Mouse (Mus musculus) monocyte, adult 5-6 weeks (primary cell): ENCODE data around the gene Cdkal1. TPM values are rescaled to one million over a fixed set of nuclear protein-coding genes. Genes with fewer than 3 reads are reported as not detected.

ENCODE experiments used
- ATAC-seq: fragments of 153-309, 156-312 bp; replicated peaks from 2 replicates; pipeline ENCODE4 v1.8.0; 2017; ENCODE audit warnings: mild to moderate bottlenecking; ENCODE audit not compliant: low TSS enrichment, insufficient number of reproducible peaks, severe bottlenecking, poor library complexity, low FRiP score
- total RNA-seq: library from RNA; stranded (forward); fragments of 200-1000, 200-491, 200-594 nt; gene quantifications from 3 replicates; pipeline ENCODE4 v1.2.3, GENCODE M21; 2017

Cdkal1 gene
- total RNA-seq, 1 experiment from 2014 or later, result 60.5 TPM

DNA sequence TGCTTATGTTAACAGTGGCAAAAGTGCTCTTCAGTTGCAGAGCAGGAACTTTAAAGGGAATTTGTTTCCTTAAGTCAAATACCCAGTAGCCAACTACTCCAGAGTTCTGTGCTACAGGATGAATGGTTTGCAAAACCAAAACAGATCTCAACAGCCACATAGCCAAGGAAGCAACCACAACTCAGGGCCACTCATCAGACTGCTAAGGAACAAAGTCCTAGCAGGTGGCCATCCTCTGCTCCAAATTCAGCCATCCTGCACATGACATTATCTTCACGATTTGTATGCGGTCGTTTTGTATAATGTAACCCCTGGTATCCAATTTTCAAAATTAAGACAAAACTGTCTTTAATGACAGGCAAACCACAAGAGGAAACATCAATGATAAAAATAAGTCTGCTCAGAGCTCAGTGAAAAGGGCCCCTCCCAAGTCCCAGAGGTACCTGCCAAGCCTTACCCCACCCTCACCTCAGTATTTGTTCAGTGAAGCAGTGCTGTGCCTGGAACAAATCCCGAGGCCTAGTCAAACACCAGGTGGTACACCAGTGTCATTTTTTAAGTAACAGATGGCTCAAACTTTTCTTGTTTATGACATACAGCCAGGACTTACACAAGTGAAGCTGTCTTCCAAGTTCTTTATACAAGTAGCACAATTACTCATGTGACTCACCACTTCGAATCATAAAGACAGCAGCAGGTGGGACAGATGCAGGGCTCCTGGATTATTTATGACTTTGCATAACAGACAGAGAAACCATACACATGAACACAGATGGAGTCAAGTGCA is 117.6 kb downstream of the Cdkal1 start:
- ATAC-seq, result no peak

DNA sequence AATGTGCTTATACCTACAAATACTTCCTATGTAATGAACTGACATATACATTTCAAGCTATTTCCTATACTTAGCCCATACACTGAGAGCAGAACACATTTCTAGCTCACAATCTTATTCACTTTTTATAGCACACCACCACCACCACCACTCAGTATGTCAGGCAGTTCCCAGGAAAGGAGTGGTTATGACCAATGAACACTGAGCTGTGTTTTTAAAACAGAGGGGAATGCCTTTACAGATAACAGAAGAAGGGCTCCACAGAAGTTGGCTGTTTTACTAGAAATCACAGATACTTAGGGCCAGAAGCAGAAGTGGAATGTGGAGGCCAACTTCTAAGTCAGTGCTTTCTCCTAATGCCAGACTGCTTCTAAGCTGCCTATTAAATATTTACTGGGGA is 121.0 kb downstream of the Cdkal1 start:
- no peak for ATAC-seq

DNA sequence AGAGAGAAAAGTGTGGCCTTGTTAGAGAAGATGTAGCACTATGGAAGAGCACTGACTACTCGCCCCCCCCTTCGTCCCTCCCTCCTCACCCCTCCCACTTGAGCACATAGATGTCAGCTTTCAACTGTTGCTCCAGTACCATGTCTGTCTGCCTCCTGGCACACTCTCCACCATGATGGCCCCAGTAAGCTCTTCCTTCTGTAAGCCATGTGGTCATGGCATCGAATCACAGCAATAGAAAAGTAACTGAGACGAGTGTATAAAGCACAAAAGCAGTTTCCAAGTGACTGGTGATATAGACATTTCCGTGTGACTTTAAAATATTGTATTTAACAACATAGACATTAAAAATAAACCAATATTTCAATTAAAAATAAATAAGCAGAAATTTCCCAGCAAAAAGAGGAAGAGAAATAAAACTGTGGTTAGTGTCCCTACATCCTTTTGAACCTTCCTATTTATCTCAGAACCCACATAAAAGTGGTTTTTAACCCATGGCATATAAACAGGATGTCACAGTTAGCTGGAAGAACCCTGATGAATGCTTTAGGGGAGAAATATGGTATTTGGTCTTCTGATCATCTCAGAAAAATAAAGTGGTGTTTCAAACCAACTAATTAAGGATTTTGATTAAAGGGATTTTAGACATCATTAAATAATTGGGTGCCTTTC is 129.2 kb downstream of the Cdkal1 start:
- ATAC-seq, result no peak

DNA sequence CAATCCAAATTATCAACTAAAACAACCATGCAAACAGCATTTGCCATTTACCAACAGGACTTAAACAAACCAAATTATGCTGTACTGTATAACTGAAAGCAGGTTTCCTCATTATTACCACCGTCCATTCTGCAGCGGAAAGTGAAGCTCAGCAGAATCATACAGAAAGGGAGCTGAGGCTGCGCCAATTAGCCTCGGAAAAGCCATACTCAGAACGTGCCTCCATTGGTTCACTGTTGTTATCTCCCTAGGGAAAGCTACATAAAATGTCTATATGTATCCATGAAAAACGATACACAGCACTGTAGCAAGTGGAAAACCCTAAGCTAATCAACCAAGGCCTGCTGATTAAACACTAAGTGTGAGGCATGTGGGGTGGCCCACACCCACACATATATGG is 130.6 kb downstream of the Cdkal1 start:
- no peak for ATAC-seq

DNA sequence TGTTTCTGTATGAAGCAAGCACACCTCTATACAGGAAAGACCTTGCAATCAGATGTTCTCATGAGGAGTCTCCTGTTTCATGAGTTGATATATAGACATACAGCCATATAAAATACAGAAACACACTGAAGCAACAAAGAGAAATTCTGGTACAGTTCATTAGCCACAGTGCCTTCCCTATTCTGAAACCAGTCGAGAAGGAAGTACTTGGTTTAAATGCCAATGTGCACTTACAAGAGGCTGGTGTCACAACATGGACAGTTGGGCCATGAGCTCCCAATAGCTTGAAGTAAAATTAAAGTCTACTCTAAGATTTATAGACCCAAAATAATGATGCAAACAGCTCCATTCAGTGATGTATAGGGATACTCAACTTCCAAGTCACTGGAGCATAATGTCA is 132.3 kb downstream of the Cdkal1 start:
- no peak for ATAC-seq

DNA sequence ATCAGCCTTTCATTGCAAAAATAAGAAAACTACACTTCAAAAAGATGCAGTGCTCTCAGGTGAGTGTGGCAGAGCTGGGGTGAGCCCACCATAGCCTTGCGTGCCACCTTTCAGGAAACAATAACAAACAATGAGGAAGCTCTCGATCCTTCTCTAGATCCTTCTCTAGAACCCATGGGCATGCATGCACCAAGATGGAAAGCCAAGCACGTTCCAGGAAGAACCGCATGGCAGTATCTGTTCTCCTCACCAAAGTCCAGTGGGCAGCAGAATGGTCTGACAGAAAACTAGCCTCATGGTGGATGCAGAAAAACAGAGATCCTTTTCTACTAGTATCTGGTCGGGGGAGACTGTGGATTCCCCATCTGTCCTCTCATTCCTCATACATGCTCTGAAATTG is 134.3 kb downstream of the Cdkal1 start:
- no peak for ATAC-seq

DNA sequence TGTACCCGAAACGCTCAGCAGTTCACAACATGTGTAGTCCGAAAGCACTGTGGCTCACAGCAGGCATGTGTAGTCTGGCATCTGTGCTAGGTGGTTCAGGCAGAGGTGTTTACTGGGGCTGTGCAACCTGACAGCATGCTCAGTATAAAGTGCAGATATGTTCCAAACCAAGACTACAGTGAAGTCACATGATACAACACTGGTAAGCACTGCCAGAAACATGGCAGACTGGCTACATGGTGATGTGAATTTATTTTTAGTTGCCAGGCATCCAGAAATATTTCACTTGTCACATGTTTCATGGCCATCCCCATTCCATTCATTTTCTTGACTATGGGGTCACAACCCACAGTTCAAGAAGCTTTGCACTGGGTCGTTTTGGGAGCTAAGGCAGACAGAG is 138.9 kb downstream of the Cdkal1 start:
- ATAC-seq, result no peak

DNA sequence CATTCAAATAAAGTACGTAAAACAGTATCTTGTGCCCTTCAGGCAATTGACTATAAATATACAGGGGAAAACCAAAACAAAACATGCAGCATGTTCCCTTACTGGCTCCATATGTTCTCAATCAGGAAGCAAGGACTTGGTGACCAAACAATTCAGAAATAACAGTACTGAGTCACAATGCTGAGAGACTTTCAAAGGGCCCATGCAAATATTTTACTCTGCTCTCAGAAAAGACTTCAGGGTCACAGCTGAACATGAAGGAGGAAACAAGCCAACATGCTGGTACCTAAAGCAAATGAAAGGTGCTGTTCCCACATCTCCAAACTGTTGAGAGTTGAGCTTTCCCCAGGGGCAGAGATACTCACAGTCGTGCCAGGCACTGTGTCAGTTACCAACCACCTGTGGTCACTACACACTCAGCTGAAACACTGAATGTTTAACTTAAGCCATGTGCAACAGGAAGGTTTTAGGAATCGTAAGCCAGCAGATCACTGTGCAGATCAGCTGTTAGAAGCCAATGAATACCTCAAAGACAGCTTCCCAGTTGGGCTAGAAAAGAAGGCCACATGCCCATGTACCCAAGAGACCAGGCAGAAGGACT is 140.1 kb downstream of the Cdkal1 start:
- ATAC-seq, result no peak

DNA sequence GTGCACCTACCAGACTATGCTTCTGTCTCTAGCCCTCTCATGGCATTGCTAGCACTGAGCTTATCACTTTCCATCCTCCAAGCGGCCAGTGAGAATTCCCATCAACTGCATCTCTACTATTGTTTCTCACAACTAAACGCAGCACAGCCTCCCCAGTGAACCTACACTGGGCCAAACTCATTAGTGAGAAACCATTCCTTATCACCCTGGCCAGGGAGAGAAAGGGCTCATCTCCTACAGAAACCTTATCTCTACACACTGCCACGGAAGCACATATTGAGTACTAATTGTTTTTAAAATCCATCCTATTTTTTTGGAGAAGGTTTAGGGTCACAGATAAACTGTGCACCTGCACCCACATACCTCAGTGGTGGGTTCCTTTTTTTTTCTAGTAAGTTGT is 147.9 kb downstream of the Cdkal1 start:
- no peak for ATAC-seq

DNA sequence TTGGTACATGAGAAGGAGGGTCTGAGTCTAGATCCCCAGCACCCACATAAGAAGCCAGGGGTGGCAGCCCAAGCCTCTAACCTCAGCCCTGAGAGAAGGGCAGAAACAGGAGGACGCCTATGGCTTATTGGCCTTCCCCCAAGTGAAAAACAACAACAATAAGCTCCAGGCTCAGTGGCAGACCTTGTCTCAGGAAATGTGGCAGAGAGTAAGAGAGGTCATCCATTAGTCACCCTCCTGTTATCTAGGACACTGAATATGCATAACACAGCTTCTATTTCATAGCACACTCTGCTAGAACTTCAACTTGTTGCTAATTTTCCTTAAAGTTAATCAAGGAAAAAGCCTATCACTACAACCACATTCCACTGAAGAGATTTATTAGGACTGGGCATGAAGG is 154.1 kb downstream of the Cdkal1 start:
- no peak for ATAC-seq

DNA sequence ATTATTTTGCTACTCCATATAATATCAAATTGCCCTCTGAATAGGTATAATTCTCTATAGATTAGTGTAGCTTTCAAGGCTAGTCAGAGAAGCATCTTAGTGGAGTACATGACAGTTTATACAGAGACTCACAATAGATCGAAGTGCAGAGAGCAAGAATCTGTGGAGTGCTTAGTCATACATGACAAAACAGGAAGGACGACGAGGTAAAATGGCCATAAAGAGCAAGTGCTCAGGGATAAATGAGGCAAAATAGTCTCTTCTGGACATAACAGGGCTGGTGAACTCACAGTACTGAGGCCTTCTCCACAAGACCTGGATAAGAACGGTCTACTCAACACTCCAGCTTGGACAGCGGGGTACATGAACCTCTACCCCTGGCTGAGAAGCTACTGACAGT is 155.6 kb downstream of the Cdkal1 start:
- ATAC-seq, result no peak

DNA sequence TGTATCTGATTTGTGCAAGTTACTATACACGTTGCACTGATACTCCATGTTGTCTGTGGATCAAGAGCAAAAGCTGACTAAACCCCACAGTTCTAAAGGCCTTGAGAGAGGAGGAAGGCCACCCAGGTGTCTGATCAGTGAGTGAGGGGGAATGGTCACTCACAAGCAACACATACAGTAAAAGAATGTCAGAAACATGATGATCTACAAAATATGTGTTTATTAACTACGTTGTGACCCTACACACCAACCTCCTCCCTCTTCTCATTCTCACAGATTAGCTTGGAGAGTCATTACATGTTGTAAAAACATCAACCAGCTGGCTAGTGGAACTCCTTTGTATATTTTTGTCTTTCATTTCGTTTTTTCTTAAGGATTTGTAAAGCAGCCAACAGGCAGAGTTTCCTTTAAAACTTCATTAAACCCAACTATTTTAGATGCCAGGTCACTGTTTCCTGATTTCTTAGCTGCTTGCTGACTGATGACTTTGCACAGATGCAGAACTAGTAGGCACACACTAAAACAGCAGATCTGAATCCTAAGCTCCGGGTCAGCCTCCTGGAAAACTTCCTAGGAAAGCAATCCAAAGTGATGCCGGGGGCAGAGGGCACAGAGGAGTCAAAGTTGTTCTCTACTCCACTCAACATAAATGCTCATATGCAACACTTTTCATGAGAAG is 157.0 kb downstream of the Cdkal1 start:
- no peak for ATAC-seq

DNA sequence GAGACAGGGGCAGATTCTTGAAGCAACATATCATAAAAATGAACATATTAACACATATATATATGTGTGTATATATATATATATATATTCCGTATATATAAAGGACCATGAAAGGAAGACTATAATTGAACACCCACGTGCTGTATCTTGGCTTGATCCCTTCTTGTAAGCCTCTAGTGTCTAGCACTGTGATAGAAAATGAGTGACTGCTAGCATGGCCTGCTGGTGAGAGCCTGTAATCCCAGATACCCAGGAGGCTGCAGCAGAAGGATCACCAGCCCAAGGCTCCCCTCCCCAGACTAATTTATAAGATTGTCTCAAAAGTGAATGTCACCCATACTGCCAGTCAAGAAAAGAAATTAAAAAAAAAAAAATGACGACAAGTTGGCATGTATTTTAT is 158.2 kb downstream of the Cdkal1 start:
- no peak for ATAC-seq

DNA sequence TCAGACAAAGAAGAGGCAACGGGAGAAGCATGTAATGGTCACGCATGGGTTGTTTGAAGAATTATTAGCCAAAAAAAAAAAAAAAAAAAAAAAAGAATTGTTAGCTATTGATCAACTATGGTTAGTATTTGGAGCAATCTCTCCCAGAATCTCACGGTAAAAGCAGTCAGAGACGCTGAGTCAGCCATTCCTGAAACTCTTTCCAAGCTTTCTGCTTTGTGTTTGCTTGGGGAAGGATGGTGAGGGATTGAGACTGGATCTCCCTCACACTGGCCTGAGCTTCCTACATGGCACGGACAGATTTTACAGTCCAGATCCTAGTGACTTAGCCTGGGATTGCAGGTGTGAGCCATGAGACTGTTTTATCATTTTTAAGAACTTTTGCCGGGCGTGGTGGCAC is 164.7 kb downstream of the Cdkal1 start:
- no peak for ATAC-seq

DNA sequence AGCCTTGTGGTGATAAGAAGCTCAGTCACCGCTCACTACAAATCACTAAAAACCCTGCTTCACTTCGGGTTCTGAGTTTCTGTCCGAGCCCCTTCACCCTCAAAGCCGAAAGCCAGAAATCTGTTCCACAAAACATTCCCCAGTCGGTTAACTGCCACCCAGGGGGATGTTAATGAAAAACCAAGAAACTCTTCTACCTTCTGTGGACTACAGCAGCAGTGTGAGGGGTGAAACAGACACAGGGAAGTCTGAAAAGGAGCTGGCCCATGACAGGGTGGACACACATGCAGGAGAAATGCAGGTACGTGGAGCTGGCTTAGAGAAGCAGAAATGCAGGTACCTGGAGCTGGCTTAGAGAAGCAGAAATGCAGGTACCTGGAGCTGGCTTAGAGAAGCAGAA is 166.6 kb downstream of the Cdkal1 start:
- no peak for ATAC-seq

DNA sequence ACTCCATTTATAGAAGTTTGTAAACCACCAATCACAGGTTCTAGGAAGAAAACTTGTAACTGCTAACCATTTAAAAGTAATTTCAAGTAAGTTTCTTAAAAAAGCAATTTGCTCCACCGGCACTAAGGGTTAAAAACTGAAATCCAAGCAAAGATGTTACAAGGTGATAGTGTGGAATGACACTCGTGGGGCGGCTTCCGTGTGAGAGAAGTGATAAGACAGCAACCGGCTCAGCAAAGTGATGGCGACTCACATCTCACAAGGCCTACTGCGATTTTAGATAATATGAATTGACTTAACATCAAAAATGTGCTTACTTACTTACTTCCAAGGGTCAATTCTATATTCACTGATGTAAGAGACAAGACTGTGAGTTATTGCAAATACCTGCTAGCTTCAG is 167.6 kb downstream of the Cdkal1 start:
- ATAC-seq, result no peak

DNA sequence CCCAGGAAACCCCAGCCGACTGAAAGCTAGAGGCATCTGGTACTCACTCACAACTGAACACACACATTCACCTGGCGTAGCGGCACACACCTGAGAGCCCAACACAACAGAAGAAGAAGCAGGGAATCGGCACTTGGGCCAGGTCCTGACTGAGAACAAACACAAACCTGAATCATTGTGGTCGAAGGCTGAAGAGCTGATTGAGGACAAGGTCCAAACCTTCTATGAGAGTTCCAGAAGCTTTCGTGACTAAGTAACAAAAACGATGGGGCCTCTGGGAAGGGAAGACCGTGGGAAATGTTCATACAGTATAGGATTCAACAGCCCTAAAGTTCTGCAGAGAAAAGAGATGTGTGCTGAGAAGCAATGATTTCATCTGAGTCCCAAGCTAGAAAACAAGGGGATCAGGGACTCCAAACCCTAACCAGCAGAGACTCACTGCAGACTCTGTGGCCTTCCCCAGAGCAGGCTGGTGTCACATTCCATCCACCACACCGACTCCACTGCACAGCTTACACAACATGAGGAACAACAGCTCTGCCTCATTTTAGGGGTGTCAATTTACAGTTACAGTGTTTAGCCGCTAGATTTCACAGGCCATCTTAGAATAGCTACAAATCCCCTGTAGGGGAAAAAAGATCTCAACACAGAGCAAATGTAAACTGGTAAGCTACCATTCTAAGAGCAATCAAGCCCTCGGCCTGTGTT is 175.8 kb downstream of the Cdkal1 start:
- ATAC-seq, result no peak

DNA sequence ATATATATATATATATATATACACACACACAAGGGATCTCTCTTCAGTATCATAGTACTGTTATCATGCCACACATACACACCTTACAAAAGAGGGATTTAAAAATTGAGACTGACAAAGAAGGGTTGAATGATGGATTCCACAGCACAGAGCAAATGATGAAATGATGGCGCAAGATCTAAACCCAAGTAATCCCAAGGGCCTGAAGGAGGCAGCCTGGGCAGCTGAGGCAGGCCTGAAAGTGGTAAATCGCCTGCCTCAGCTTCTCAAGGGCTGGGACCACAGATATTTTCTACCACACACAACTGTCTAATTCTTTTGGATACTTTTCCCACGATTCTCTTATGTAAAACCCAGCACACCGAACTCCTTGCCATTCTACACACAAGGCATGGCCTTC is 177.9 kb downstream of the Cdkal1 start:
- no peak for ATAC-seq

DNA sequence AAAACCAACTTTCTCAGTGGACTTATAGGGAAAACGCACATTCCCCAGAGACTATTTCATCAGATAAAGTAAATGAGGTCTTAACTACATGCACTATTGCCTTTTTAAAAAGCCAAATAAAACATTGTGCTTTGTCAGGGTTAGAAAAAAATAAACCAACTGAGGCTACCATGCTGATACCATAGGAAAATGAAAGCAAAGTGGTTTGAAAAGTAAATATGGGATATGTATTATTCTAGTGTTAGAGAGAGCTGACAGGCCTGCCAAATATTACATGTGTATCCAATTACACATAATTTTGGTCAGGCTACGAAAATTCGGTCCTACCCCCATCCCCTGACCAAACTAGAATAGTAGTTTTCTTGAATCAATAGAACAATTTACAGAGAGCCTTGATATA is 184.8 kb downstream of the Cdkal1 start:
- no peak for ATAC-seq
